Mouse (Mus musculus): ENCODE results near the gene Rsph3b.
"Not testable (repeated sequence)": the region's sequence is repeated elsewhere in the genome, so short reads cannot be mapped to it uniquely, and the experiment has no call there.

- not testable (repeated sequence) for TF ChIP-seq EP300, CTCF (IDR thresholded peaks at IDR 0.05; ENCODE audit: low read depth)
Observed at GRCm38 (mm10) chr17:6959543-6960259, 11.2 kb upstream of the Rsph3b start.
